Mouse (Mus musculus): ENCODE measurements around the gene Zfp287. TPM values are rescaled to one million over a fixed set of nuclear protein-coding genes. Genes with fewer than 3 reads are reported as not detected.

The Zfp287 gene
- polyA plus RNA-seq (2021; fragmentation: Nextera tagmentation): 4.2 and 5.2 TPM in 2 replicates
- long read RNA-seq, experiment 1, partial matches to known transcripts: 0 of 10 reads
- long read RNA-seq, experiment 1, other reads (novel, unspliced or antisense): 9 of 10 reads
- long read RNA-seq, experiment 2, partial matches to known transcripts: 27 of 54 reads
- long read RNA-seq, experiment 2, other reads (novel, unspliced or antisense): 23 of 54 reads

DNA sequence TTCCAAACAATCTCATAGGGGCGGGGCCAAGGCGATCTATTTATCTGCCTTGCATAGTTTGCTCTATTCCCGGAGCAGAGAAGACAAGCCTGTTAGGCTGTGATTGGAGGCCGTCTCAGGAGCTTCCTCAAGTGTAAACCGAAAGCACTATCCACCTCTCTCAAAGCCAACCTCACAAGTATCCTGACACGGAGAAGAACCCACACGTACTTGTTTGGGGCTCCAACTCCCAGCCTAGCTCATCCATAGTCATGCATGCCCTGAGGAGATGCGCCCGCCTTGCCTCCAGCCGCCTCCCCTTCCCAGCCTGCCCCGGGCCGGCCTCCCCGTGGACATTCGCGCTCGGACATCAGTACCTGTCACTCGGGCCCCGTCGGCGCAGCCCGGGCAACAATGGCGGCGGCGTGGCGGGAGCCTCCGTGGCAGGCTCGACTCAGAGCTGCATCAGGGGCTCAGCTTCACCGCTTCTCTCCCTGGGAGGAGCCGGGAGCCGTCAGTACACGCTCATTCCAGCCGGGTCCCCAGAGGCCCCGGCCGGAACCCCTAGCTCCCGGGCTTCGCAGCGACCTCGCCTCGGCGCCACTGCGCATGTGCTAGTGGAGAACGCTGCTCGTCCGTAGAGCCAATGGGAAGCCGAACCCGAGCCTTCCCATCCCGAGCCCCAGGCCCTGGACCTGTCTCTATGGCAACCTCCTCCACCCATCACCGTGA, at the start of gene Zfp287:
Zfp287 (minus strand) TSS at position 595 of the 711 bp plus-strand sequence.

DNA sequence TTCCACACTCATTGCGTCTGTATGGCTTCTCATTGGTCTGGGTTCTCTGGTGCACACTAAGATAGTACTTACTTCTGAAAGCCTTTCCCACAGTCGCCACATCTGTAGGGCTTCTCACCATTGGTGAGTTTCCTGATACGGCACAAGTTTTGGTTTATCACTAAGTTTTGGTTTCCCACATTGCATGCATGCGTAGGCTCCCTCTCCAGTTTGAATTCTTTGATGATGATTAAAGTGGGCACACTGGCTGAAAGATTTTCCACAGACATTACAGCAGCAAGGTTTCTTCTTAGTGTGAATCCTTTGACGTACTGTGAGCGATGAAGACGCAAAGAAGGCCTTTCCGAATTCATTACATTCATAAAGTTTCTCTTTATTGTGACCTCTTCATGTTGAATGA, 21.1 kb upstream of the Zfp287 start, which contains the start of gene Gm10428:
Gm10428 (plus strand) TSS at position 321 of the 400 bp plus-strand sequence.

Other genes with a start within 250 kb of the Zfp287 start
- gene Cenpv, start 192.6 kb downstream of the Zfp287 start, polyA plus RNA-seq (2021; fragmentation: Nextera tagmentation): 6.9 and 7.4 TPM in 2 replicates
- gene Ubb, start 180.7 kb downstream of the Zfp287 start, polyA plus RNA-seq (2021; fragmentation: Nextera tagmentation): 4,092 and 4,221 TPM in 2 replicates
- 9.5 and 10.0 TPM in 2 replicates for gene Trpv2, start 157.4 kb downstream of the Zfp287 start, polyA plus RNA-seq (2021; fragmentation: Nextera tagmentation)
- gene Lrrc75a, start 83.4 kb downstream of the Zfp287 start, polyA plus RNA-seq (2021; fragmentation: Nextera tagmentation): 1.7 and 1.8 TPM in 2 replicates
- gene Mmgt2, start 83.2 kb downstream of the Zfp287 start, polyA plus RNA-seq (2021; fragmentation: Nextera tagmentation): 38.2 and 53.6 TPM in 2 replicates
- gene Gm10428, start 21.2 kb upstream of the Zfp287 start, polyA plus RNA-seq (2021; fragmentation: Nextera tagmentation): not detected in 2 replicates
- gene Zfp286, start 57.6 kb upstream of the Zfp287 start, polyA plus RNA-seq (2021; fragmentation: Nextera tagmentation): 12.8 and 14.7 TPM in 2 replicates
- gene Trim16, start 88.3 kb upstream of the Zfp287 start, polyA plus RNA-seq (2021; fragmentation: Nextera tagmentation): 0.79 and 0.89 TPM in 2 replicates
- 0.14 and 0.25 TPM in 2 replicates for gene Fbxw10, start 115.2 kb upstream of the Zfp287 start, polyA plus RNA-seq (2021; fragmentation: Nextera tagmentation)
- gene Tvp23b, start 147.6 kb upstream of the Zfp287 start, polyA plus RNA-seq (2021; fragmentation: Nextera tagmentation): 47.4 and 60.1 TPM in 2 replicates
- gene Cdrt4, start 219.3 kb upstream of the Zfp287 start, polyA plus RNA-seq (2021; fragmentation: Nextera tagmentation): 0.21 TPM in 1 of 2 replicates, not detected in the other